Mouse (Mus musculus): ENCODE measurements around the gene Fxyd7. TPM values are rescaled to one million over a fixed set of nuclear protein-coding genes. Genes with fewer than 3 reads are reported as not detected.

Fxyd7 gene
- total and polyA plus RNA-seq, 2 experiments from 2014 or later = 282 to 477 TPM

DNA sequence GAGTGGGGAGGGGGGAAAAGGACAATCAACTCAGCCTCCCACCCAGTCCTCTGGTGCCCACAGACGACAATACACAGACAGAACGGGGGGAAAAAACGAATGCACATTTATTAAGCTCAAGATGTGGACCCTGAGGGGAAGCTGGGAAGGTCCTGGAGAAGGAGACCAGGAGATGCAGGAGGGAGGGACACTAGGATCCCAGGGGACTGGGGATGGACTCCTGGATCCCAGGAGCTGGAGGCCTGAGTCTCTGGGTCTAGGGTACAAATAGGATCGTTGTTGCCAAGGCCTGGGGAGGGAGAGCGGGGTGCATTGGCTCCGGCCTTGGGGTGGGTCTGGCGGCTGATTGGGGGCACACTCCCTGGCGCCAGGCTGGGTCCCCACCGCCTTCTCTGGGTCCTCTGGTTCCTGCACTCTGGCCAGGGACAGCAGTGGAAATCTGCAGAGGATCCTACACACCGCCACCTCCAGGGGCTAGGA is 8.8 kb downstream of the Fxyd7 start, which contains the start of gene Fxyd5:
Fxyd5 (minus strand) TSS at position 51 of the 480 bp plus-strand sequence.
- Histone ChIP-seq H3K4me1 (ENCODE audit: insufficient read depth, low read length) (no peaks in the 10 kb centered on the region), H3K27ac (no peak within 1 kb of the TSS), H3K27me3 (ENCODE audit: insufficient read depth, low read length) (0 out of 2 replicates have a peak, but pooled peaks cover 20% of the 10 kb centered on the region), H3K4me3 (ENCODE audit: low read length) (0 out of 2 replicates have a peak within 1 kb of the TSS, but pooled peaks have one; percentile 6), H3K4me2 (ENCODE audit: low read depth, low read length) (peak within 1 kb of the TSS; percentile 39), H3K9me3 (ENCODE audit: low read length) (no peaks in the 10 kb centered on the region), H3K9ac (replicated peaks; ENCODE audit: low read length) (no peak within 1 kb of the TSS), H3K36me3 (ENCODE audit: insufficient read depth, low read length) (no peaks in the 10 kb centered on the region)
- DNase-seq (ENCODE audit: low spot score) (no peak), ATAC-seq (no peak)
- no peak for TF ChIP-seq CTCF (IDR thresholded peaks at IDR 0.05; ENCODE audit: low read depth)
- WGBS = 40% methylated on average over 10 of the region's 10 CpGs

DNA sequence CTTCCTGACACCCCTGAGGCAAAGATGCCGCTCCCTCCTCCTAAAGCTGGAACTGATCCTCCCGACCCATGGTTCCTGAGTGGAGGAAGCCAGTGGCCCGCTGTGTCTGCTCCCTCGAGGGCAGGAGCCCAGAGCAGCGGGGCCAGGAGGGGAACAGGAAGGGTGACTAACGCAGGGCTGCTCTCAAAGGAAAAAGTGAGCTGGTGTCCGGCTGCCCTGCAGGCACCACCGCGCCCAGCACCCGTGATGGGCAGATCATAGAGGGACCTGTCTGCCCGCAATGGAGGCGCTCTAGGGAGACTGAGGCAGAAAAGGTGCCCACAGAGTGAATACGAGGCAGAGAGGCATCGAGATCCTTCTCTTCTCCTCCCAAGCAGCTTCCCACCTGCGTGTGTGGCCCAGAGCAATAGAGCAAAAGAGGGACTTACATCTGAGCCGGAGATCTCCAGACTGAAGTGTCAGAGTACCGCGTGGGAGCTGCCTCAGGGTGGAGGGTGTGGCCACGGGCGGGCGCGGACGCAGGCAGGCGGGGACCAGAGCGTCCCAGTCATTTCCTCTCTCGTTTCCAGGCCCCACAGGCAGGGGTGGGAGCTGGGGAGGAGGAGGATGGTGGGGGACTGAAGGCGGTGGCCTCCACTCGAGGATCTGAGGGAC is 9.5 kb downstream of the Fxyd7 start:
- TF ChIP-seq CTCF (IDR thresholded peaks at IDR 0.05; ENCODE audit: low read depth) = no peak
- 8% methylated on average over 28 of the region's 28 CpGs for WGBS
- H3K4me1 ChIP-seq (ENCODE audit: insufficient read depth, low read length) = no peaks in the 10 kb centered on the region
- ATAC-seq (peak; percentile 30; the same call in 1 of the 2 replicates), DNase-seq (ENCODE audit: low spot score) (no peak)
- H3K36me3 ChIP-seq (ENCODE audit: insufficient read depth, low read length) = no peaks in the 10 kb centered on the region
- peak overlapping the region; percentile 39 for H3K4me2 ChIP-seq (ENCODE audit: low read depth, low read length)
- 0 out of 2 replicates have a peak, but pooled peaks cover 20% of the 10 kb centered on the region for H3K27me3 ChIP-seq (ENCODE audit: insufficient read depth, low read length)
- no peak overlapping the region for H3K9ac ChIP-seq (replicated peaks; ENCODE audit: low read length)
- H3K27ac ChIP-seq = no peak overlapping the region
- H3K9me3 ChIP-seq (ENCODE audit: low read length) = no peaks in the 10 kb centered on the region
- H3K4me3 ChIP-seq (ENCODE audit: low read length) = 0 out of 2 replicates have a peak overlapping the region, but pooled peaks have one; percentile 6

- Histone ChIP-seq H3K9ac (replicated peaks; ENCODE audit: low read length) (no peak overlapping the region), H3K9me3 (ENCODE audit: low read length) (no peaks in the 10 kb centered on the region), H3K27ac (no peak overlapping the region), H3K27me3 (ENCODE audit: insufficient read depth, low read length) (0 out of 2 replicates have a peak, but pooled peaks cover 15% of the 10 kb centered on the region), H3K4me3 (ENCODE audit: low read length) (no peak overlapping the region), H3K4me2 (ENCODE audit: low read depth, low read length) (no peak overlapping the region), H3K36me3 (ENCODE audit: insufficient read depth, low read length) (no peaks in the 10 kb centered on the region), H3K4me1 (ENCODE audit: insufficient read depth, low read length) (no peaks in the 10 kb centered on the region)
- no peak for TF ChIP-seq CTCF (IDR thresholded peaks at IDR 0.05; ENCODE audit: low read depth)
- ATAC-seq (no peak), DNase-seq (ENCODE audit: low spot score) (no peak)
- 43% methylated on average over 8 of the region's 8 CpGs for WGBS
Measured at GRCm38 (mm10) chr7:31041023-31041407, 10.3 kb downstream of the Fxyd7 start.

- H3K36me3 ChIP-seq (ENCODE audit: insufficient read depth, low read length) = no peaks in the 10 kb centered on the region
- 77% methylated on average over 12 of the region's 12 CpGs for WGBS
- no peak for ATAC-seq
- no peaks in the 10 kb centered on the region for H3K9me3 ChIP-seq (ENCODE audit: low read length)
- H3K27me3 ChIP-seq (ENCODE audit: insufficient read depth, low read length) = 0 out of 2 replicates have a peak, but pooled peaks cover 15% of the 10 kb centered on the region
- H3K4me2 ChIP-seq (ENCODE audit: low read depth, low read length) = no peak overlapping the region
- H3K27ac ChIP-seq = no peak overlapping the region
- no peak for DNase-seq (ENCODE audit: low spot score)
- H3K4me1 ChIP-seq (ENCODE audit: insufficient read depth, low read length) = no peaks in the 10 kb centered on the region
- H3K4me3 ChIP-seq (ENCODE audit: low read length) = no peak overlapping the region
- H3K9ac ChIP-seq (replicated peaks; ENCODE audit: low read length) = no peak overlapping the region
- TF ChIP-seq CTCF (IDR thresholded peaks at IDR 0.05; ENCODE audit: low read depth) = no peak
Measured at GRCm38 (mm10) chr7:31040281-31041022, 10.8 kb downstream of the Fxyd7 start.

- Histone ChIP-seq H3K9me3 (ENCODE audit: low read length) (no peaks in the 10 kb centered on the region), H3K4me2 (ENCODE audit: low read depth, low read length) (no peak overlapping the region), H3K4me1 (ENCODE audit: insufficient read depth, low read length) (no peaks in the 10 kb centered on the region), H3K27me3 (ENCODE audit: insufficient read depth, low read length) (0 out of 2 replicates have a peak, but pooled peaks cover 15% of the 10 kb centered on the region), H3K9ac (replicated peaks; ENCODE audit: low read length) (no peak overlapping the region), H3K27ac (no peak overlapping the region), H3K4me3 (ENCODE audit: low read length) (no peak overlapping the region), H3K36me3 (ENCODE audit: insufficient read depth, low read length) (no peaks in the 10 kb centered on the region)
- 78% methylated on average over 4 of the region's 4 CpGs for WGBS
- DNase-seq (ENCODE audit: low spot score) (no peak), ATAC-seq (no peak; the same call in 1 of the 2 replicates)
- no peak for TF ChIP-seq CTCF (IDR thresholded peaks at IDR 0.05; ENCODE audit: low read depth)
Measured at GRCm38 (mm10) chr7:31039011-31039410, 12.3 kb downstream of the Fxyd7 start.

GRCm38 (mm10) chr7:31037675-31038074 is 13.6 kb downstream of the Fxyd7 start:
- H3K4me3 ChIP-seq (ENCODE audit: low read length) = no peak overlapping the region
- no peak overlapping the region for H3K27ac ChIP-seq
- no peaks in the 10 kb centered on the region for H3K9me3 ChIP-seq (ENCODE audit: low read length)
- H3K4me2 ChIP-seq (ENCODE audit: low read depth, low read length) = no peak overlapping the region
- TF ChIP-seq CTCF (IDR thresholded peaks at IDR 0.05; ENCODE audit: low read depth) = no peak
- 64% methylated on average over 2 of the region's 2 CpGs for WGBS
- no peak overlapping the region for H3K9ac ChIP-seq (replicated peaks; ENCODE audit: low read length)
- no peaks in the 10 kb centered on the region for H3K4me1 ChIP-seq (ENCODE audit: insufficient read depth, low read length)
- ATAC-seq (no peak), DNase-seq (ENCODE audit: low spot score) (no peak)
- H3K27me3 ChIP-seq (ENCODE audit: insufficient read depth, low read length) = 0 out of 2 replicates have a peak, but pooled peaks cover 11% of the 10 kb centered on the region
- H3K36me3 ChIP-seq (ENCODE audit: insufficient read depth, low read length) = no peaks in the 10 kb centered on the region

All from hindbrain, postnatal 0 days (tissue).